Mouse (Mus musculus) thymus, adult 2 months (tissue): ENCODE results near the gene Bbs9. TPM values are rescaled to one million over a fixed set of nuclear protein-coding genes. Genes with fewer than 3 reads are reported as not detected.

ENCODE experiments used
- DNase-seq: peaks from one replicate; pipeline ENCODE4 v3.0.0; 2021
- H3K27ac ChIP-seq: fragments of 200-500 bp; 2 replicates; pipeline ENCODE4 v1.5.1; 2012; ENCODE audit warnings: low read length, control low read depth; ENCODE audit not compliant: control insufficient read depth, insufficient read depth
- H3K27me3 ChIP-seq: fragments of 200-500 bp; 2 replicates; pipeline ENCODE4 v1.6.1; 2012; ENCODE audit warnings: mild to moderate bottlenecking, low read length, moderate library complexity, mixed read lengths; ENCODE audit not compliant: control insufficient read depth, insufficient read depth
- H3K36me3 ChIP-seq: fragments of 200-500 bp; 2 replicates; pipeline ENCODE4 v1.6.1; 2012; ENCODE audit warnings: mild to moderate bottlenecking, low read length, moderate library complexity; ENCODE audit not compliant: control insufficient read depth, insufficient read depth
- H3K4me1 ChIP-seq: fragments of 200-500 bp; replicated peaks from 2 replicates; pipeline ENCODE4 v1.6.1; 2012; ENCODE audit warnings: low read length; ENCODE audit not compliant: control insufficient read depth, insufficient read depth
- H3K4me3 ChIP-seq: fragments of 200-500 bp; 2 replicates; pipeline ENCODE4 v1.5.1; 2012; ENCODE audit warnings: mild to moderate bottlenecking, low read length, control low read depth, moderate library complexity; ENCODE audit not compliant: control insufficient read depth, insufficient read depth
- CTCF ChIP-seq: fragments of 200-500 bp; IDR thresholded peaks from 2 replicates; pipeline ENCODE4 v1.5.1; 2012; ENCODE audit warnings: mild to moderate bottlenecking, control low read depth, low read length, moderate library complexity, borderline replicate concordance; ENCODE audit not compliant: control insufficient read depth, poor library complexity, insufficient read depth; ENCODE audit errors: extremely low read depth
- POLR2A ChIP-seq: fragments of 200-500 bp; IDR thresholded peaks from 2 replicates; pipeline ENCODE4 v1.6.1; 2012; ENCODE audit warnings: mild to moderate bottlenecking, low read length, control low read depth, moderate library complexity; ENCODE audit not compliant: control insufficient read depth, poor library complexity, insufficient read depth; ENCODE audit errors: extremely low read depth
- WGBS: fragments of 180-500 bp; shearing (Covaris S2); methylation state at CpG from one replicate; pipeline ENCODE4 v1.1.7; 2018; 5-methylcytosine and 5-hydroxymethylcytosine counted together
- polyA plus RNA-seq: library from polyadenylated mRNA; depleted of rRNA; stranded (reverse); fragments of >200 nt; gene quantifications from 2 replicates; pipeline ENCODE4 v1.2.3, GENCODE M21; 2012

Bbs9 gene
- polyA plus RNA-seq, 1 experiment = 21.4 TPM

- no peak overlapping the region for H3K27ac ChIP-seq
- WGBS = 97% methylated on average over 3 of the region's 3 CpGs
- no peaks in the 10 kb centered on the region for H3K27me3 ChIP-seq
- no peak overlapping the region for H3K4me3 ChIP-seq
- H3K36me3 ChIP-seq = no peaks in the 10 kb centered on the region
- DNase-seq = no peak
- TF ChIP-seq POLR2A (no peak), CTCF (no peak)
- H3K4me1 ChIP-seq = no peaks in the 10 kb centered on the region
Observed at GRCm38 (mm10) chr9:22627912-22628311, 152.4 kb downstream of the Bbs9 start.

GRCm38 (mm10) chr9:22632800-22633485 is 157.4 kb downstream of the Bbs9 start:
- Histone ChIP-seq H3K27me3 (no peaks in the 10 kb centered on the region), H3K36me3 (no peaks in the 10 kb centered on the region), H3K4me3 (no peak overlapping the region), H3K27ac (no peak overlapping the region), H3K4me1 (no peaks in the 10 kb centered on the region)
- no peak for DNase-seq
- 94% methylated on average over 9 of the region's 9 CpGs for WGBS
- no peak for TF ChIP-seq POLR2A
- TF ChIP-seq CTCF = no peak

- no peak overlapping the region for H3K4me3 ChIP-seq
- 81% methylated on average over 5 of the region's 5 CpGs for WGBS
- TF ChIP-seq POLR2A (no peak), CTCF (no peak)
- H3K4me1 ChIP-seq = peaks cover 5% of the 10 kb centered on the region; the same call in 1 of the 2 replicates
- DNase-seq = no peak
- no peak overlapping the region for H3K27ac ChIP-seq
- H3K27me3 ChIP-seq = no peaks in the 10 kb centered on the region
- no peaks in the 10 kb centered on the region for H3K36me3 ChIP-seq
Observed at GRCm38 (mm10) chr9:22638502-22638901, 163.0 kb downstream of the Bbs9 start.

- no peak for TF ChIP-seq POLR2A
- TF ChIP-seq CTCF = no peak
- DNase-seq = peak; percentile 13
- WGBS = 5% methylated on average over 13 of the region's 13 CpGs
Observed at GRCm38 (mm10) chr9:22640683-22641431, 165.3 kb downstream of the Bbs9 start.

GRCm38 (mm10) chr9:22645844-22646390 is 170.4 kb downstream of the Bbs9 start:
- TF ChIP-seq CTCF (no peak), POLR2A (no peak)
- H3K27ac ChIP-seq = no peak overlapping the region; the same call in 1 of the 2 replicates
- no peaks in the 10 kb centered on the region for H3K36me3 ChIP-seq
- DNase-seq = no peak
- H3K4me3 ChIP-seq = no peak overlapping the region
- 37% methylated on average over 6 of the region's 6 CpGs for WGBS
- H3K27me3 ChIP-seq = no peaks in the 10 kb centered on the region
- peaks cover 12% of the 10 kb centered on the region for H3K4me1 ChIP-seq

More at GRCm38 (mm10) chr9:22640683-22641431, 165.3 kb downstream of the Bbs9 start:
- Histone ChIP-seq H3K4me1 (peaks cover 7% of the 10 kb centered on the region), H3K27ac (peak overlapping the region; percentile 26; the same call in 1 of the 2 replicates), H3K36me3 (no peaks in the 10 kb centered on the region), H3K27me3 (no peaks in the 10 kb centered on the region), H3K4me3 (no peak overlapping the region)

- peaks cover 10% of the 10 kb centered on the region for H3K4me1 ChIP-seq
- WGBS = 20% methylated on average over 3 of the region's 3 CpGs
- no peak overlapping the region for H3K27ac ChIP-seq
- H3K4me3 ChIP-seq = no peak overlapping the region
- H3K27me3 ChIP-seq = no peaks in the 10 kb centered on the region
- no peak for DNase-seq
- H3K36me3 ChIP-seq = no peaks in the 10 kb centered on the region
- TF ChIP-seq CTCF = no peak
- TF ChIP-seq POLR2A = no peak
Observed at GRCm38 (mm10) chr9:22646461-22646860, 170.9 kb downstream of the Bbs9 start.
